Comparison of ENCODE assay signal across 8 mouse cellular contexts in the genomic region with DNA sequence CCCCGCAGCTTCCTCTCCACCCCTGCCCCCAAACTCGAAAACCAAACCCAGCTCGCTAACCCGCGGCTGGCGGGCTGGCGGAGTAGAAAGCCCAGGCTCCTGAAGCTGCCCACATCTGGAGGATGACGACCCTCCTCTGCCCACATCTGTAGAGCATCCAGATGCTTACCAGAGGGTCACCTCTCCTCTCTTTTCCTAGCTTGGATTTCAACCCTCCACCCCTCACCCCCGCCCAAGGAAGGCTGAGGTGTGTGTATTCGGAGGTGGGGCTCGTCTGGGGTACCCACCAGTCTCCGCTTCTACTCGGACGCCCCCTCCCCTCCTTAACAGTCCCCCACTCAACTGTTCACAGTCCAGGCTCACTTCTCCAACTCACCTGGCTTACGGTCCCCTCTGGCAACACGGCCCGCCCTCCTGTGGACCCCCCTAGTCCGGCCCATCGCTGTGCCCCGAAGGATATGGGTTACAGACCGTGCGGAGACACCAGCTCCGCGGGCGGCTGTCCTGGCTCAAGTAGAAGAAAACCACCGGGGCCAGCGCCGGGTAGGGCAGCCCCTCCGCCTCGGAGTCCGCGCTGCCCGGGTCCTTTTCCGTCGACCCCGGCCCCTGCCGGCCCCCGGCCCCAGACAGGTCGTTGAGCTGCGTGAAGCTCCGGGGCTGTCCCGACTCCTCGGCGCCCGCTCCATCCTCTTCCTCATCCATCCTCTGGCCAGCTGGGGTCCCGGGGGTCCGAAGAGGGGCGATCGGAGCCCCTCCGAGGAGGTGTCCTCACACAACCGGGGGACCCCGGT. TPM values are rescaled to one million over a fixed set of nuclear protein-coding genes. Genes with fewer than 3 reads are reported as not detected.
DNase-seq lines count a peak whose midpoint lies in the region; ATAC-seq and TF ChIP-seq lines count a peak whose summit lies in the region.

No protein-coding gene starts in this region.

- 1% methylated on average over 47 of the region's 52 CpGs for WGBS in spleen, adult 2 months
- under 1% methylated on average over 52 of the region's 52 CpGs for WGBS in hindbrain, embryonic 15.5 days

- no peak for TF ChIP-seq POLR2A in spleen, adult 2 months (IDR thresholded peaks at IDR 0.05; ENCODE audit: low read depth, low read length)

- TF ChIP-seq CTCF in spleen, adult 2 months (IDR thresholded peaks at IDR 0.05; ENCODE audit: extremely low read depth, insufficient read depth, insufficient read length, insufficient replicate concordance): no peak

- H3K4me2 ChIP-seq in hindbrain, embryonic 15.5 days: peak overlapping the region; percentile 94

- DNase-seq in cerebellum, postnatal 14 days: peak; percentile 61 to 62
- no peak for DNase-seq in cerebellum, adult 8-10 months
- DNase-seq in spleen, adult 2 months (ENCODE audit: low read depth in 1 of 2, low spot score in 2 of 2): no peak
- no peak for DNase-seq in spleen, postnatal 4 days (ENCODE audit: low spot score in 2 of 2)
- DNase-seq in naive thymus-derived CD4-positive, alpha-beta T cell, adult 2 months (ENCODE audit: low read depth): peak; percentile 37
- DNase-seq in left cerebral cortex, postnatal 36 days (ENCODE audit: low spot score in 2 of 2): no peak
- DNase-seq in adipocyte (ENCODE audit: low spot score): no peak

- H3K4me1 ChIP-seq in spleen, adult 2 months (ENCODE audit: control insufficient read depth, insufficient read depth, insufficient read length): peaks cover 14% of the 10 kb centered on the region
- H3K4me1 ChIP-seq in hindbrain, embryonic 15.5 days (replicated peaks): peaks cover 61% of the 10 kb centered on the region

- intact Hi-C loops in left cerebral cortex, postnatal 36 days (cut with DNase I): loop anchor here (5.0 kb wide), 1 partner anchor 51 kb away; no protein-coding TSS in a partner anchor

- no peak for ATAC-seq in hindbrain, embryonic 15.5 days (ENCODE audit: low FRiP score, low read depth)

- peak overlapping the region; percentile 98 for H3K9ac ChIP-seq in hindbrain, embryonic 15.5 days

- no peaks in the 10 kb centered on the region for H3K9me3 ChIP-seq in hindbrain, embryonic 15.5 days

- H3K27me3 ChIP-seq in spleen, adult 2 months (ENCODE audit: control insufficient read depth, insufficient read depth, low read length): peaks cover 30% of the 10 kb centered on the region
- no peaks in the 10 kb centered on the region for H3K27me3 ChIP-seq in hindbrain, embryonic 15.5 days

- no peak overlapping the region for H3K27ac ChIP-seq in spleen, adult 2 months (ENCODE audit: insufficient read depth, low read length)
- H3K27ac ChIP-seq in hindbrain, embryonic 15.5 days (replicated peaks): peak overlapping the region; percentile 83

- H3K4me3 ChIP-seq in spleen, adult 2 months (ENCODE audit: extremely low read depth, insufficient read depth, insufficient read length): peak overlapping the region; percentile 47; the same call in 1 of the 2 replicates
- peak overlapping the region; percentile 93 for H3K4me3 ChIP-seq in hindbrain, embryonic 15.5 days

- no peaks in the 10 kb centered on the region for H3K36me3 ChIP-seq in spleen, adult 2 months (ENCODE audit: control insufficient read depth, insufficient read depth, low read length)
- no peaks in the 10 kb centered on the region for H3K36me3 ChIP-seq in hindbrain, embryonic 15.5 days

RNA-seq across cellular contexts. Expression of gene Cacna1g, which starts 0.9 kb away (rescaled TPM):
- polyA plus RNA-seq in spleen, adult 2 months (2012; rRNA removed): 9.8 and 12.0 TPM in 2 replicates
- polyA plus RNA-seq in hindbrain, embryonic 15.5 days (2015; fragmentation: Nextera tagmentation; extraction: Ambion mirVana): 15.0 and 18.8 TPM in 2 replicates
- total RNA-seq in left cerebral cortex, postnatal 36 days (2021): 100 to 1,000 TPM in 1 of 2 experiments, 10 to 100 TPM in 1; 70.9 to 105 TPM

RNA-seq across cellular contexts. Expression of gene Spata20, which starts 12.9 kb away (rescaled TPM):
- not detected in 2 replicates for polyA plus RNA-seq in spleen, adult 2 months (2012; rRNA removed)
- 0.29 and 0.84 TPM in 2 replicates for polyA plus RNA-seq in hindbrain, embryonic 15.5 days (2015; fragmentation: Nextera tagmentation; extraction: Ambion mirVana)
- total RNA-seq in left cerebral cortex, postnatal 36 days (2021): 1 to 10 TPM in 1 of 2 experiments, under 1 TPM in 1; 0.27 to 1.3 TPM

RNA-seq across cellular contexts. Expression of gene Epn3, which starts 26.7 kb away (rescaled TPM):
- polyA plus RNA-seq in spleen, adult 2 months (2012; rRNA removed): 0.23 and 0.39 TPM in 2 replicates
- polyA plus RNA-seq in hindbrain, embryonic 15.5 days (2015; fragmentation: Nextera tagmentation; extraction: Ambion mirVana): 1.0 and 2.5 TPM in 2 replicates
- 1 to 10 TPM in 1 of 2 experiments, under 1 TPM in 1; 0.77 to 1.4 TPM for total RNA-seq in left cerebral cortex, postnatal 36 days (2021)

RNA-seq across cellular contexts. Expression of gene Mycbpap, which starts 48.4 kb away (rescaled TPM):
- polyA plus RNA-seq in spleen, adult 2 months (2012; rRNA removed): 0.06 and 0.11 TPM in 2 replicates
- 3.8 and 4.8 TPM in 2 replicates for polyA plus RNA-seq in hindbrain, embryonic 15.5 days (2015; fragmentation: Nextera tagmentation; extraction: Ambion mirVana)
- total RNA-seq in left cerebral cortex, postnatal 36 days (2021): 1 to 10 TPM; 5.5 to 7.7 TPM

Comparison
In these comparisons a context has a peak if more than half of its experiments do, and no peak if none do; other contexts are left out.
1. DNase-seq: peak in cerebellum, postnatal 14 days (2 of 2) and naive thymus-derived CD4-positive, alpha-beta T cell, adult 2 months (single experiment); none in cerebellum, adult 8-10 months (single experiment), spleen, adult 2 months (0 of 2), spleen, postnatal 4 days (0 of 2), left cerebral cortex, postnatal 36 days (0 of 2) and adipocyte (single experiment).